Mouse (Mus musculus): ENCODE data around the gene Vegfa.
A peak's percentile ranks its signal among the peaks of the same experiment; 100 is the strongest.

The Vegfa gene

DNA sequence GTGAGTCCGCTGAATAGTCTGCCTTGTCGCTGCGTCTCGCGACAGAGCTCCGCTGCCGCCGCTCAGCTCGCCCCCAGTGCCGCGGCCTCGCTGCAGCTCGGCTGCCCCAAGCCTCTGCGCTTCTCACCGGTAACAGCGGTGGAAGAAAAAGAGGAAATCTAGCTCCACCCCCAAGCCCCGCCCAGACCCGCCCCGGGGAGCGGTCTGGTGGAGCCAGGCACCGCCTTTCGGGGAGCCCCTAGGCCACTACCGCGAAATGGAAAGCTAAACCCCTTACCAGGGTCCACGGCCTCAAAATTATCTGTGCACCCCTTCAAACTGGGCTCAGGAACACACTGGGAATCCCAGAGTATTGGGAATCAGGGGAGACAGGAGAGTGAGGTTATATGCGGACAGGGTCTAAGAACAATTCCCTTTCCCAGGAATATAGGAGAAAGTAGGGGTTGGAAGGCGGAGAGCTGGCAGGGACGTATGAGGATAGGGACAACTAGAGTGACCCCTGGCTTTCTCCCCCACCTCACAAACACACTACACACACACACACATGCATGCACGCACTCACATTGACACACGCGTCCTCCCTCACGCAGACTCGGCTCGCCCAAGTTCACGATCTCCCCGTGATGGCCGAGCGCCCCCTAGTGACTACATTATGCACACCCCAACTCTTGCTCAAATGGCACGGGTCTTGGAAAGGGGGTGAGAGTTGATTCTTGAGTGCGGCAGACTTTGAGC, at the start of gene Vegfa:
Vegfa (minus strand) TSS at position 113 of the 735 bp plus-strand sequence.
- DNase-seq, result peak; percentile 96

- peak; percentile 38 for DNase-seq
These were observed 49.5 kb upstream of the Vegfa start for GRCm38 (mm10) chr17:46081657-46082056.

DNA sequence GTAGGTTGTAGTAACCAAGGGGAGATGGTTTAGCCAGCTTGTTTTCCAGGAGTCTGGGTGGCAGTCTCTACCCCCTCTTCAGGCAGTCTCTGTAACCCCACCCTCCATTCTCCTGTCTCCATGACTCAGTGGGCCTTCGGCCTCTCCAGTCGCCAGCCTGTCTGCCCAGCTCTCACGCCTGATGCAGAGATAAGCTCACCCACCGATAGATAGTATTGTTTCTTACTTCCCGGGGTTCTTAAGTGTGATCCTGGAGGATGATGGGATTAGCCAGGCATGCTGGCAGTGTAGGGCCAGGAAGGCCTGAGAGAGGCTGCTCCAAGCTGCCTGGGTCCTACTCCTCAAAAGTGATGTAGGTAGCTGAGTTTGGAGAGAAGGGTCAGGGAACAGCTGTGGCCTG, 48.9 kb upstream of the Vegfa start:
- no peak for DNase-seq

DNA sequence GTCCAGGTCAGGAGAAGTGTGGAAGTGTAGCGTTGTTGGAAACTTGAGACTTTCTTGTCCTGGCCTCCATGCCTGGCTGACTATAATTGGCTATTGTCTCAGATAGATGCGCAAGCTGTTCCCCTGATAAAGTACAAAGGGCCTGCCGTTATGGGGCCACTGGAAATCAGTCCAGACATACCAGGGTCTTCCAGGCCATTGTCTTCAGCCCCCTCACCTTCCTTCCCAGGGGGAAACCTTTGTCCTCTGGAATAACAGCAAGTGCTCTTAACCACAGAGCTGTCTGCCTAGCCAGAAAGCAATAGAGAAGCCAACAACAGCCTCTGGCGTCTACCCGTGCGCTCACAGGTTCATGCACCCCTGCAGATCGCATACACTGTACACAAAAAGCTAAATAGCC, 48.2 kb upstream of the Vegfa start:
- no peak for DNase-seq

DNA sequence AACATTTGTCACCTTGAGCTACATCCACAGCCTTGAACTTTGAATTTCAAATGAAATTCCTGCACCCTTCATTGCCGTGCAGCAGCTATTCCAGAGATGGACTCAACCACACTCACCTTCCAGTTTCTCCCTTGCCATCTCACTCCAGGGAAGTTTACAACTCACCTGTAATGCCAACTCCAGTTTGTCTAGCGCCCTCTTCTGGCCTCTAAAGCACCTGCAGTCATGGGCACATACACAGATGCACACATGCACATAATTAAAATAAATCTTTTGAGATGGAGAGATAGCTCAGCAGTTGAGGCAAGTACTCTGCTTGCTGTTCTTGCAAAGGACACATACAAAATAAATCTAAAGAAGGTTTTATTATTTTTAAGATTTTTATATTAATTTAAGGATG, 46.9 kb upstream of the Vegfa start:
- DNase-seq, result no peak

DNA sequence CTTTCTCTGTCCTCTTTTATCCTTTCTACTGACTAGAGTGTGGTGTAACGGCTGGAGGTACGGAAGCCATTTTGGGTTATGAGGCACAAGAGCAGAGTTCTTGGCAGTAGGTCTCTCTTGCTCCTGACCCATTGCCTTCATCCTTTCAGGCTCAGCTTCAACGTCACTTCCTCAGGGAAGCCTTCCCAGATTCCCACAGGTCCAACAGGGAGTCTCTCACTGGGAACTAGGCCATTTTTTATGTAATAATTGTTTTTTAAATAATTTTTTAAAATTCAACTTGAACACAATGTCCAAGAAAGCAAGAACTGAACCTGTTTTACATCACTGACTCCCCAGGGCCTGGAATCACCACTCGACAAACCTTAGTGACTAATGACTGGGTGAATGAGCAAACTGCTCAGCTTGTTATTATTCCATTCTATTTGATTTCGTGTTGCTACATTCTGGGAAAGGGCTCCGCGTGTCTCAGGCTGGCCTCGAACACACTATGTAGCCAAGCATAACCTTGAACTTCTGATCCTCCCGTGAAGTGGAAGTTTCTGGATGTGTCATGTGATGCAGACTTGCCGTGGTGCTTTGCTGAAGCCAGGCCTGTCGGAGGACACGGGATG, 45.9 kb upstream of the Vegfa start:
- no peak for DNase-seq

- DNase-seq, result no peak
These were observed 44.0 kb upstream of the Vegfa start for GRCm38 (mm10) chr17:46076260-46076551.

- DNase-seq, result no peak
These were observed 43.5 kb upstream of the Vegfa start for GRCm38 (mm10) chr17:46075551-46076259.

DNA sequence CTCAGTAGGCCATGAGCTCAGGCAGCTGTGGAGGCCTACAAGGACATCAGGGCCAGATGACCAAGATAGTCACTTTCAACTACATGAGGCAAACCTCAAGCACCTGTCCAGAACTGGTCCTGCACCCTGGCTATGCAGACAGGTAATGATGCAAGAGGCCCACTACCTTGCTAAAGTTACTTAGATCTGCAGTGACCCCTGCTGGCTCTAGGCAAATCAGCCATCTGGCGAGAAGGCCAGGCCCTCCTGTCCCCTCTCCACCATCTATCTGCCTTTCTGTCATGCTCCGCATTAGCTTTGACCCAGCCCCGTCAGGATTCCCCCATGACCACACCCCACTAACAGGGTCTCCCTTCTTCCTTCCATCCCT, 42.9 kb upstream of the Vegfa start:
- DNase-seq, result peak; percentile 72

GRCm38 (mm10) chr17:46074398-46075115, 42.4 kb upstream of the Vegfa start:
- no peak for DNase-seq

GRCm38 (mm10) chr17:46073730-46074301, 41.6 kb upstream of the Vegfa start:
- peak; percentile 82 for DNase-seq

DNA sequence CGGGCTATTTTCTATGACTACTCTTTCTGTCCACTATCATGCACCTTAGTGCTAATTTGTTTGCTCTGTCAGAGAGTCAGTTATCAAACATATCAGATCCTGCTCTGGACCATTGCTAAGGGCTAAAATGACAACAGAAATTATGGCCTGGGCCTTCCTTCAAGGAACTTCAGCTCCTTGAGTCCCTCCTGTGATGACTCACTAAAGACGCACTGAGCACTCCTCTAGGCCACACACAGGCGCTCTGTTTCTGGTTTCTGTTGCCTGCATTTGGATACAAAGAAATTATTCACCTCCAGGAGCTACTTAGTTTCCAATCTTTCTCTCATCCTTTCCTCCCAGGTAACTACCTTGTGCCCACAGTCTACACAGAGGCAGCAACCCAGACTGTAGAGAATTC, 39.4 kb upstream of the Vegfa start:
- no peak for DNase-seq

DNA sequence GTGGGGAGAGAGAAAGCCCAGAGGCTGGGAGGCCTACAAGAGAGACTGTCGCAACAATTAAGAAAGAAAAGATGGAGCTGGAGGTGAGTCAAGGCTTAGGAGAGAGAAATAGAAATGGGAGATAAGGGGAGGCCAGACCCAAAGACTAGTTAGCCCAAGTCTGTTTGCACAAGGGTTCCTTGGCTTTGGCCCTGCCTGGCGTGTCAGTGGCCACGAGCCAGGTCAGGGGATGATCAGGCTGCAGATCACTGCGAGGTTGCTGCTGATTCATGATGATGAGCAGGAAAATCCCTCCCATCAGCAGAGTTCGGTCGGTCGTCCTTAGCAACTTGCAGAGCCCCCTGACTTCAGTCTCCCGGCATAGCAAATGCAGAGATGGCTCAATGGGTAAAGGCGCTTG, 37.9 kb upstream of the Vegfa start:
- no peak for DNase-seq

GRCm38 (mm10) chr17:46063974-46064312, 31.8 kb upstream of the Vegfa start:
- no peak for DNase-seq

DNA sequence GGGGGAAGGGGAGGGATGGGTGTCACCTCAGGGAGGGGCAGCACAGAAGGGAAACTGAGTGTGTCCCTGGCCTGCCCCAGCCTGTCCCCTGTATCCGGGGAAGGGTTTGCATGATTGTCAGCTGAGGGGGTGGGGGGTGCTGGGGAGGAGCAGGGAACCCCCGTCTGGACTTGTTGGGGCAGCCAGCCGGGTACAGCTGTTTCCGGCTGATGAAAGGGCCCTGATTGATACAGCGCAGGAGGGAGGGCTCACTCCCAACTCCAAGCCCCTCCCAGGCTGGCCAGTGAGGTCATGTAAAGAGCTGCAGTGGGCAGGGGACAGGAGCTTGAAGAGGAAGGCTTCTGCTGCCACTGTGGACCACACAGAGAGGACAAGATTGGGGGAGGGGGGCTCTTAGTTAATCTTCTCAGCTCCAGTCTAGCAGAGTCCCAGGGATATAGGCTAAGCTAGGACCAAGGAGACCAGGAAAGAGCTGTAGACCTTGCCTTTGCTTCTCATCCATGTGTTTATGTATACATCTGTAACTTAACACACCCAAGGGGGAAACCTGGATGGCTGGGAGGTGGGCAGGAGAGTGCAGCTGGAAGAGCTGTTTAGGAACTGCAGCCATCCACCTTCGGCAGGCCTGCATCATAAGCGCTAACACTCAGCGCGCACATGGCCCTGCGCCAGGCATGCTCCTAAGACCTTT, 31.3 kb upstream of the Vegfa start:
- peak; percentile 82 for DNase-seq

- DNase-seq, result no peak
These were observed 28.1 kb upstream of the Vegfa start for GRCm38 (mm10) chr17:46060253-46060652.

DNA sequence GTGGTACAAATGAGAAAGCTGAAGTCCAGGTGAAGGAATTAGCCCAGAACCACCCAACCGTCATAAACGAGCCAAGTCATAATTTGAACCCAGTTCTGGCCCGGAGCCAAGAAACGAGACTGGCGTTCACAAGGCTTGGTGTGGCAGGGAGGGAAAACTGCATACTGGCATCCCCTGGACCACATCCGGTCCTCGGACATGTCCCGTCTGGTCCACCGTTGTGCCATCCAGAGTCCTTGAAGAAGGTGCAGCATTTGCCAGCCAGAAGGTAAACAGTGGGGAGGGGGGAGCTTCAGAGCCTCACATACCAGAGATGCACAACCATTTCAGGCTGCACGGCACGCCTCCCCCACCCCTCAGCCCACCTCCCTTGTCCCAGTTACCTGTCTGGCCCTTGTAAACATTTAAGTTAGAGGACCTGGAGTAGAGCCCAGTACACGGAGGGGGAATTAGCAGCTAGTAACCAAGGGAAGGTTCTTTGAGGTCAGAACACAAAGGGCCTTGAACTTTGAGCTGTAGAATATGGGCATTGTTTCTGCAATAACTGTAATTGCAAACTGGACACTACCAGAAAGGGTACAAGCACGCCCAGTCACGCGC, 27.2 kb upstream of the Vegfa start:
- peak; percentile 62 for DNase-seq

DNA sequence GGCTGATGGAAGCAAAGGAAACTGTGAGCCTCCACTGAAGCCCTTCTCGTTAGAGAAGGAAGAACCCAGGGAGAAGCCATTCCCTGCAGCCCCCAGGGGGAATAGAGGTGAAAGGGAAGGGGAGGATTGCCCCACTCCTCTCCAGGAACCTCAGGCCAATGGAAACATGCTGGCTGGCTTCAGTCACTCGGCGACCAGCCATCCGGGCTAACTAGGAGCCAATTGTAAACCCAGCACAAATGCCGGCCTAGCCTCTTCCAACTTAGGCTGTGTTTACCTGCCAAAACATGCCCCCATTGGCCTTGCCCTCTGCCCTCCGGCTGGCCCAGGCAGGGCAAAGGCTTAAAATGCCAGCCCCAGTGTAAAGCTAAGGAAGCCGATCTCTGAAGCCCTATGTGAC, 24.1 kb upstream of the Vegfa start:
- DNase-seq, result no peak

GRCm38 (mm10) chr17:46055736-46056135, 23.6 kb upstream of the Vegfa start:
- DNase-seq, result no peak

GRCm38 (mm10) chr17:46053291-46053842, 21.2 kb upstream of the Vegfa start:
- no peak for DNase-seq

- DNase-seq, result peak; percentile 62
These were observed 20.0 kb upstream of the Vegfa start for GRCm38 (mm10) chr17:46052146-46052545.

- DNase-seq, result no peak
These were observed 19.2 kb upstream of the Vegfa start for GRCm38 (mm10) chr17:46051356-46051755.
